Mouse (Mus musculus) left cerebral cortex, postnatal 25 days (tissue): ENCODE results near the gene Lrrc17. TPM values are rescaled to one million over a fixed set of nuclear protein-coding genes. Genes with fewer than 3 reads are reported as not detected.

Experiments
- DNase-seq, 2 experiments: peaks; one replicate each; pipeline ENCODE4 v3.0.0; 2022; ENCODE audit warnings: low spot score in 2 of 2, mixed read lengths in 1 of 2
- intact Hi-C: fragments of 180-260 bp; cut with DNase I; formaldehyde crosslinking; loops from one replicate; pipeline ENCODE4 v1.15.1; 2025
- total RNA-seq, 2 experiments: library from RNA; stranded (reverse); gene quantifications; 2 replicates each; pipeline ENCODE4 v1.2.3; 2021

Gene Lrrc17
- total RNA-seq, 2 experiments from 2014 or later = 0.25 to 0.34 TPM

DNA sequence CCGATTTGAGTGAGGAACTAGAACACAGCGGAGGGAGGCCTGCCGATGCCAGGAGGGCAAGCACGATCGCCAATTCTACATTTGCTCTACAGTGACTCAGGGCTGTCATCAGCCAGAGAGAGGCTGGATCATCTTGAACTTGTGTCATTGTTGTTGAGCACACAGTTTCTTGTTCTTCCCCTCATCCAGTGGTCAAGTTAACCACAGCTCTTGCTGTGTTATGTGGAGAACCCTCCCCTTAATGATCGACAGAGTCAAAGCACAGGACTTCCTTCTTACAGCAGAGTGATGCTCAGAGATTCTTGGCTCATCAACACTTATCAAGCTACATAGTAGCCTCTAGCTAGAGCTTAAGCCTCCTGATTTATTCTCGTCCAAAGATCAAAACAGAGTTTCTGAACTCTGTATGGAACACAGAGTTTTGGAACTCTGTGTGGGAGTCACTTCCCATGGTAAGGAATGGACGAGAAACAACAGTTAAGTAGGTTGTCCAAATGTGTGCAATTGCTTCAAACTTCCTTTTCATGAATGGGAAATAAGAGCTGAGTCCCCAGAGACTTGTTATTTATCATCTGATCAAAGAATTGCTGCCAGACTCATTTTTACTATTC lies 14.1 kb upstream of the Lrrc17 start:
- intact Hi-C loops = no loop called here

DNA sequence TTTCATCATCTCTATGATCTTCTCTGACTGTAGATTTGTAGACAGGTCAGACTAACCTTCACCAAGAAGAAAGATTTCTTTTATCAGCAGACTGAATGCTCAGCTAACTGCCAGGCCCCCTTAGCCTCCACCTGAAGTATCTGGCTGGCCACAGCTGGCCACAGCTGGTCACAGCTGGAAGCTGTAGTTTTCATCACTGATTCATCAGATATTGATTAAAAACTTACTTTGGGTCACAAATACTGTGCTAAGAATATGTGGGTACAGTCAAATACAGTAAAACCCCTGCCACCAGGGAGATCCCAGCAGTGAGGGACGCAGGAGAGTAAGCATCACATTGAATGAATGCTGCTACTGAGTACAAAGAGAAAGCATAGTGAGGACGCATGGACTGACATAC lies 11.2 kb upstream of the Lrrc17 start:
- intact Hi-C loops = no loop called here
- no peak for DNase-seq

More for the DNA sequence above, 14.1 kb upstream of the Lrrc17 start:
- no peak for DNase-seq

DNA sequence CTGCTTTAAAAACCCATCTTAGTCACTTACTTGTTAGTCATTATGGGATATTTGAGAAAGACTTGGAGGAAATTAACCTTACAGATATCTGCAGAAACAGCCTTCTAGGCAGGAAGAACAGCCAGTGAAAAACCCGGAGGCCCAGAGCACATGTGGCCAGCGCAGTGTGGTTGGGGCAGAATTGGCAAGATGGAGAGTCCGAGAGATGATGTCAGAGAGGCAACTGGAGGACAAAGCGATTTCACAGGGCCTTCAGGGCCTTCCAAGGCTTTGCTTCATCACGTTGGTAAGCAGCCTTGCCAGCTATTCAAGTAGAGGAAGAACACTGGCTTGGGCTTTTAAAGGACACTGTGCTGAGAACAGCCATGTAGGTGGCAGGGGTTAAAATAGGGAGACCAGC lies 10.4 kb upstream of the Lrrc17 start:
- no peak for DNase-seq
- intact Hi-C loops = no loop called here

DNA sequence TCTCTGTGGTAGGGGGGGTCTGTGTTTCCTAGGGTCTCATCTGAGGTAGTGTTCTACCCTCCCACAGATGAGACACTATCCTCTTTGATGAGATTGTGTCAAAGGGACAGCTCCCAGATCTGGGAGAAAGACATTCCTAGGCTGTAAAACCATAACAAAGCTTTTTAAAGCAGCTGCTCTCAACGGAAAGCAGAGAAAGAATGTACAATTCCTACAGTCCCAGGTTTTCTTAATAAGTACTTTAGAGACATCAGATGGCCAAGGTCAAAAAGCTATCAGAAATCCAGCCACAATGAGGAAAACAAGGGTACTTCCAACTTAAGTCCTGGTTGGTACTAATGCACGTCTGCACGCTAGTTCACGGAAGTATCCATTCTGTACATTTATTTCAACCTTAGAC lies 1.1 kb upstream of the Lrrc17 start:
- DNase-seq = no peak
- intact Hi-C loops = no loop called here

DNA sequence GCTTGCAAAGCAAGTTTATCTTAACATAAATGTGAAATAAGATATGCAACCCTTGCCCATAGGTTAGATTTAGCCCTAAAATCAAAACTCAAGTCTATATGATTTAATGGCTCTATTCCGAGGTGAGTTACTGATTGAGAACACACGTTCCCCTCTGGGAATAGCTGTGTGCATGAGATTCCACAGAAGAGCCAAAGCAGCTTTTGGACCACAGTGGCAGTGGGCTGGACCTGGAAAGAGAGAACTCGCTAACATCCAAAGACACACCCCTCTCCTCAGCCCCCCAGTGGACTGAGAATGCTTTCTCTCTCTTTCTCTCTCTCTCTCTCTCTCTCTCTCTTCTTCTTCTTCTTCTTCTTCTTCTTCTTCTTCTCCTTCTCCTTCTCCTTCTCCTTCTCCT lies 1.5 kb downstream of the Lrrc17 start:
- DNase-seq = no peak
- intact Hi-C loops = no loop called here

DNA sequence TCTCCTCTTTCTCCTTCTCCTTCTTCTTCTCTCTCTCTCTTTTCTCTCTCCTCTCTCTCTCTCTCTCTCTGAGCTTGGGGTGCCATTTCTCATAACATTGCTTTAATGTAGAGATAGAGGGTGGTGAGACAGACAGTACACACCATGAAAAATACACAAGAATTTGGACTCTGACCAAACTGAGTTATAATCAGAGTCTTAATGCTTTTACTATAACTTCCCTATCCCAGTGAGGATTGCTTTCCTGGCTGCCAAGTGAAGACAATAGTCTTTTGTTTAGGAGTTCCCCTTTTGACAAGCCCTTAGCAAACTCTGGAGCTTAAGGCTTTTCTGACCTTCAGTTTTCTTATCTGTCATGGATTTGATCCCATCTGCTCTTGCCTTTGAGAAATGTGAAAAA lies 1.9 kb downstream of the Lrrc17 start:
- intact Hi-C loops = no loop called here
- no peak for DNase-seq

DNA sequence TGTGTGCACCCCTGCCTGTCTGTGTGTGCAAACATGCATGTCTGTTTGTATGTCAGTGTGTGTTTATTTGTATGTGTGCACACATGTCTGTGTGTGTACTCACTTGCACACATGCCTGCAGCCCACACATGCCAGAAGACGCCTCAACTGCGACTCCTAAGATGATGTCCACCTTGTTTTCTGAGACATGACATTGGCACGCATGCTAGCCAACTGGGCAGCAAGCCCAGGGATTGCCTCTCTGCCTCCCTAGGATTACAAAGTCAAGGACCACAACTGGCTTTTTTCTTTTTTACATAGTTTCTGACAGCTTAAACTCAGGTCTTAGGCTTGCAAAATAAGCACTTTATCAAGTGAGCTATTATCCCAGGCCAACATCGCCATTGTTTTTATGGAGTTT lies 2.4 kb downstream of the Lrrc17 start:
- intact Hi-C loops = no loop called here
- DNase-seq = no peak

DNA sequence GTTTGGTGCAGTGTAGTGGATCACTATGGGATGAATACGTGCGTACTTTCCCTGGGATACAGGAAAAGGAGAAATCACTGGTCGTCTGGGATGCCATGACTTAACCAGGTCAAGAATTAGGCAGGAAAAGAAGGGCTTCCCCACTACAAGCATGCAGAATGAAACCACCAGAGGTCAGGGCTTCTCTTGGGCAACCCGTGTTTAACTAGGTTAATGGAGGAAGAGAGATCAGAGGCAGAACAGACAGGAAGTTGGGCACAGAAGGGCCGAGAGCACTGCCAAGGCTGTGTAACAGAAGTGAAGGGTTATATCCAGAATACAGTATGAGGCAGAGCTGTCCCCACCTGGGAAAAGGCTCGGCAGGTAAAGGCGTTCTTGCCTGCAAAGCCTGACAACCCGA lies 3.6 kb downstream of the Lrrc17 start:
- intact Hi-C loops = no loop called here
- DNase-seq = no peak

DNA sequence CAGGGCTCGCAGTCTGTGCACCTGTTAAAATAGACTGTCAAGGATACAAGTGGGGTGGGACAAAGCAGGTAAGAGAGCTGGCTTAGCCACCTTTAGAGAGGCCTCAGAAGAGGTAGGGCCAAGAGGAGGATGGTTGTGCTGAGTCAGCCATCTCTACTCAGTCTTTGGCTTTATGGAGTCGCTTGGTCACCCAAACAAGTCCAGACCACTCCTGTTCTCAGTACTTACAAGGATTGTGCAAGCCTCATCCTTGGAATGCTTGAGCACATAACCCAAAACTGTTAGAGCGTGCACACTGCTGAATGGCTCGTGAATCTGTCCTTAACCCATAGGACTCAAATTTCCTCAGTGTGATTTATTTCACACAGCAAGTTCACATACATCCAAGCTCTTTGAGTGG lies 10.3 kb downstream of the Lrrc17 start:
- DNase-seq = no peak
- intact Hi-C loops = no loop called here

DNA sequence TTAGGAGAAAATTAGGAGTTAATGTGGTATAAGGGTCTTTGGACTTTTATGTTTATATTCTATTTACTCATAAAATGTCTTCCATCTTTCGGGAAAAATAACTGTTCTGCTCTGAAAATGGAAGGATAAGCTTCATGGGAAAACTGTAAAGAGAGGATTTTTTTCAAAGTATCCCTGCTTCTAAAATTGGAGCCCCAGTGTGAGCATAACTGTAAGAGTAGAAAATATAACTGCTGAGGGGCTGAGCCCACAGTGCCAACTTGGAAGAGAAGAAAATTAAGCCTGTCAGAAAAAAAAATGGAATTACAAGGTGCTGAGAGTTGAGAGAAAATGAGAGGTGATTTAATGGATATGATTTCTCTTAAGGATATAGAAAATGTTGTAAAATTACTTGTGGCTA lies 11.4 kb downstream of the Lrrc17 start:
- intact Hi-C loops = no loop called here
- peak in 1 of 2 experiments; percentile 47 for DNase-seq

DNA sequence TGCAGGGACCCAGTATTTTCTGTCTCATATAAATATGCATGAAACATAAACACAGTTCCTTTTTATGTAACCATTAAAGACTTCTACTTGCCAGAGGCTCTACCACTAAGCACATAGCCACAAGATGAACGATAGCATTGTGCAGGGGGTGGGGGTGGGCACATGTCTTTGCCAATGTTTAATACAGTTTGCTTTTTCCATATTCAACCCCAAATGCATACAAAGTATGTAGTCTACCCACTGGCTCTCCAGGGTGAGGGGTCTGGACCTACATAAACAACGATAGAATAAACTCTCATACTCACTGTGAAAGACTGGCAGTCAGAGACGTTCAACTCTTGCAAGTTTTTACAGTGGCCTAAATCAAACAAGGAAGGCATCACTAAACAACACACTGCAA lies 13.1 kb downstream of the Lrrc17 start:
- no peak for DNase-seq
- intact Hi-C loops = no loop called here

DNA sequence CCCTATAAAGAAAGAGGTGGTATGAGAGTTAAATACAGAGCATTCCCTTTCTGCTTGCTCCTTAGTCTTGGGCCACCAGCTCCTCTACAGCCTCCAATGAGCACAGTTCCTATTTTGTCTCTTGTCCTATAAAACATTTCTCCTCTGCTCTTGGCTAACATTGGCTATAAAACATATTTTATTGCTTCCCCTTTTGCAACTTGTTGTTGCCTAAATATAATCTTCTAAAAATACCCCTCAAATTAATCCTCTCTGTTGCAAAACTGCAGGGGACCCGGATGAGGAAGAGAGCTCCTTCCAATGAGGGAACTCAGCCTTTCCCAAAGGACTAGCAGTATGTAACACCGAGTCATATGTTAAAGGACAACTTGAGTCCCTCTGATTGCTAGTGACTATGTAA lies 20.6 kb downstream of the Lrrc17 start:
- DNase-seq = no peak
- intact Hi-C loops = no loop called here

DNA sequence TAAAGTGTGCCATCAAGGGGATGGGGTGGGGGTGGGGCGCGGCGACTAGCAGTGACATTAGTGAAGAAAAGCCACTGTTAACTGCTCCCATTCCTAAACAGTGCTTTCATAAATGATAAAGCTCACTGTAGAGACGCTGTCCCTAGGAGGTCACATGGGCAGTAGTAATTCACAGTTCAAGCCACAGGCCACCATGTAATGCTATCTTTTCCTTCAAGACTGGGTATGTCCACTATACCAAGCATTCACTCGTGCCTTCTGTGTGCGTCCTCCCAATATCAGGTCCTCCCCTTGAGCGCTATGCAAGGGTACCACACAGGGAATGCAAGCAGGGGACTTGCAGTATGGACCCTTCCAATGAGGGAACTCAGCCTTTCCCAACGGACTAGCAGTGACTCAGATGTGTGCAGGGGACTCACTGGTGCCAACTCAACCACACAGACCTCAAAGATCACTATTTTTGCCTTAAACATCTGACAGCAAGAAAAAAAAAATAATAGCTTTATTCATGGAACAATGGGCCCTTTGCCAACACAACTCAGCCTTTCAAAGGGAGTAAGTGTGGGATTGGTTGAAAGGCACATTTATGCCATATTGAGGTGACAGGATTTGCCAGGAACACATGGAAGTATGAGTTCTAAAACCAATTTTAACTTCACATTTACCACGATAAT lies 22.2 kb downstream of the Lrrc17 start:
- peak in 1 of 2 experiments; percentile 63 for DNase-seq
- intact Hi-C loops = no loop called here

DNA sequence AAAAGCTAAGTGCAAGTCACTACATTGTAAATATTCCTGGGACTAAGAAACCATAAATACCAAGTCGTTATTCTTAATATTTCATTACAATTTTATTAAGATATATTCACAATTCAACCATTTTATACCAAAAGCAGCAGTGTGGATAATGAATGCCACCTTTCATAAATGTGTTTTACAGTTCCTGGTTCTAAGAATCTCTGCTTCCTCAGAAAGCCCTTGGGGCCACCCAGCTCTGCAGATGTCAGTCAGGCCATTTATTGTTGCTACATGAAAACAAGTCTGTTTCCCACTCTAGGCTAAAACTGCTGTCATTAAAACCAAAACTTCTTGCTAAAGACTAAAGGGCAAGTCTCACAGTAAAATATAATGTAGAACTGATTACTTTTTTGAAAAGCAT lies 24.4 kb downstream of the Lrrc17 start:
- intact Hi-C loops = no loop called here
- no peak for DNase-seq

DNA sequence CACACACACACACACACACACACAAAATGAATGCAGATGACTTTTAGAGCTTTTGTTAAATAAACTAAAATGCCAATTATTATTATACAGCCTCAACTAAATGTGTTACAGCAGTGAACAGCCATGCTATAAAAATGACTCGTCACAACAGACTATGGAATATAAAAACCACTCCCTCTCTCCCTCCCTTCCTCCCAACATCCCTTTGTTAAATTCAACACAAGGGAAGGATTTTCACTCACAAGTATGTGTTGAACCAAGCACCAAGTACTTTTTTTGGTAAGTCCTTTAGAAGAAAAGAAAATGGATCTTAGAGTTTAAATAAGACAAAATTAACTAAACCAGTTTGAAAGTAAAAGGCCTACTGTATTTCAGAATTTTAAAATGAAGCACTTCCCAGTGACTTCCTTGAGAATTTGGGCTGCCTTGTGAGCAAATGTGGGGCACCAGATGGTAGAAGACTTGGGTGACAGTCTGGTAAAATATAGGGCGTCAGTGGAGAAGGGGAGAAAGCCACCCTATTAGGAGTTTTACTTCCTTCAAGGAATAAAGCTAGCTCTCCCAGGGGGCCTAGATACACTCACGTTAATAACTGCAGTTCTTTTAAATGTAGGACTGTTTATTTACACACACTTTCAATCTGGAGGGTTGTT lies 29.5 kb downstream of the Lrrc17 start:
- DNase-seq = peak in 1 of 2 experiments; percentile 65
- intact Hi-C loops = loop anchor here (2.0 to 5.0 kb wide), 2 partner anchors 36 to 71 kb away; no protein-coding TSS in a partner anchor

DNA sequence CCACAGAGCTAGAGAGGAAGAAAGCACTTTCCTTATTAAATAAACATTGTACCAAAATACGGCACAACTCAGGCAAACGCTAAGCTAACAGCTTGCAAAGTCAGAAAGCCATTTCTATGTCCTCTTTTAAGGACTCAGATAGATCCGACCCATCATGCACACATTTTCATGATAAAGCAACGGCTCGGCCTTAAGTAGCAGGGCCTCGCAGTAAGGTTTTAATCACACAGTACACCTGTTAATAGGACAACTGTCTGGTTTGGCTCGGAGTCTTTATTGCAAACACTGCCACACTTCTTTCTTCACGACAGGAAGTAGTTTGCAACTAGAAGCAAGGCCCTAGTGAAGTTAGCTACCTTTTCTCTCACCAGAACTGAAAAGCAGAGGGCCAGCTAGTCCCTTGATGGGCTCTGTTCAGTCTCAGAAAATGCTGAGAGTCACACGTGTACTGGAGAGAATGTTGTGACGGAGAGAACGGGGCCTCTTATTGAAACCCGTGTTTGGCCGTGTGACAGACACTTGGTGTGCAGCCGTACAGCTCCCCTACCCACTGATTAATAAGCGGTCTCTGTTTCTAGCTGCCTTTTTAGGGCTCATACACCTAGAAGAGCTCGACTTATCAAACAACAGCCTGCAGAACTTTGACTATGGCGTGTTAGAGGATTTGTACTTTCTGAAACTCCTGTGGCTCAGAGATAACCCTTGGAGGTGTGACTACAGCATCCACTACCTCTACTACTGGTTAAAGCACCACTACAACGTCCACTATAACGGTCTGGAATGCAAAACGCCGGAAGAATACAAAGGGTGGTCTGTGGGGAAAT lies 31.2 kb downstream of the Lrrc17 start:
- intact Hi-C loops = loop anchor here (5.0 kb wide), 1 partner anchor 72 kb away; no protein-coding TSS in a partner anchor
- DNase-seq = no peak

DNA sequence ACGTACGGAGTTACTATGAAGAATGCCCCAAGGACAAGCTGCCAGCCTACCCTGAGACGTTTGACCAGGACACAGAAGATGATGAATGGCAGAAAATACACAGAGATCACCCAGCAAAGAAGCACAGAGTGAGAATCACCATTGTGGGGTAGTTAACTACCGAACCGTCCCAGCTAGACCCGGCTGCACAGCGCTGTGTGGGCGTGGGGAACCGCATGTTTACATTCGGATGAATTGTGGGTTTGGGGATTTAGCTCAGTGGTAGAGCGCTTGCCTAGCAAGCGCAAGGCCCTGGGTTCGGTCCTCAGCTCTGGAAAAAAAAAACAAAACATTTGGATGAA lies 31.8 kb downstream of the Lrrc17 start:
- no peak for DNase-seq
- intact Hi-C loops = no loop called here

DNA sequence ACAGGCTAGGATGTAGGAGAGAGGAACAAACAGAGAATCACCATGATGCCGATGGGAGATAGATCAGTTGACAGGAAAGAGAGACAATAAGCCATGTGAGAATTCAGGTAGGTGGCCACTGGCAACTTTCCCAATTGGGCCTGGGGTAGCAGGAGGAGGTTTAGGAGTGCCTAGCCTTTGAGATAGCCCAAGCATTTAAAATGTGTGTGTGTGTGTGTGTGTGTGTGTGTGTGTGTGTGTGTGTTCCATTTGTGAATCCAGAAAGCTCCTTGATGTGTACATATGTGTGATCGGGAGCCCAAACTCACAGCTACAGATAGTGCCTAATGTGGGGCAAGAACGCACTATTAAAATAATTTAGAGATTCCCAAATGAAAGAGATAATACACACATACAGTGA lies 34.8 kb downstream of the Lrrc17 start:
- DNase-seq = no peak
- intact Hi-C loops = no loop called here

DNA sequence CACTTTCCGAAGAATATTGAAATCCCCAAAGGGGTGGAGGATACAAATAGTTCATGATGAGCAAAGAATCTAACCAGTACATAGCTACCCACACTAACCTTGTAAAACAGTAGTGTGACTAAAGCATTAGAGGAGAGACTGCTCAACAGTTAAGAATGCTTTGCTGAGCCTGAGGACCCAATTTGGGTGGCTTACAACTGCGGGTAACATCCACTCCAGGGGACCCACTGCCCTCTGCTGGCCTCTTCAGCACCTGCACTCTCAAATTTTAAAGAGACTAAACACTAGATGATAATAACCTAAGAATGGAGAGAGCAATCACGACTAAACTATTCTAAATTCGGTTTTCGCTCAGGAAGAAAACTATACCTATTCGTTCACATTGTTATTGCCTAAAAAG lies 43.4 kb downstream of the Lrrc17 start:
- intact Hi-C loops = loop anchor here (1.0 to 5.0 kb wide), 3 partner anchors 56 to 322 kb away; no protein-coding TSS in a partner anchor
- peak in 1 of 2 experiments; percentile 47 for DNase-seq

DNA sequence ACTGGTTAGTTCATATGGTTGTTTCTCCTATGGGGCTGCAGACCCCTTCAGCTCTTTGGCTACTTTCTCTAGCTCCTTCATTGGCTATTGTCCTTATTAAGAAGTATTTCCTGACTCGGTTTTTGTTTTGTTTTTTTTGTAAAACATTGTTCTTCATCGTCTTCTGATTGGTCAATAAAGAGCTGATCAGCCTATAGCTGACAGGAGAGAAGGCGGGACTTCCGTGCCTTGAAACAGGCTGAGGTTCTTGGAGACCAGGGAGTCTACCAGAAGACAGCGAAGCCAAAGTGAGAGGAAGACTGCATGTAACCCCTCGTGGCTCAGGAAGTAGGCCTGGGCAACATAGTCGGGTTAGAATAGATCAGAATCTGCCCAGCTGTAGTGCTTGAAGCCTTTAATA lies 44.3 kb downstream of the Lrrc17 start:
- intact Hi-C loops = loop anchor here (2.0 to 5.0 kb wide), 2 partner anchors 55 to 323 kb away; no protein-coding TSS in a partner anchor
- DNase-seq = no peak
